Mouse (Mus musculus) liver, adult 2 months (tissue): ENCODE measurements around the gene Pdik1l. TPM values are rescaled to one million over a fixed set of nuclear protein-coding genes. Genes with fewer than 3 reads are reported as not detected.

ENCODE experiments used
- DNase-seq: peaks from one replicate; pipeline ENCODE4 v3.0.0-alpha.2; 2011; ENCODE audit warnings: low read depth, low spot score; ENCODE audit errors: extremely low read depth
- H3K27ac ChIP-seq: fragments of 200-500 bp; replicated peaks from 2 replicates; pipeline ENCODE4 v1.5.1; 2012; ENCODE audit warnings: low read depth, mild to moderate bottlenecking, control low read depth, inconsistent platforms, low read length; ENCODE audit not compliant: insufficient read depth
- H3K27me3 ChIP-seq: fragments of 200-500 bp; 2 replicates; pipeline ENCODE4 v1.6.1; 2012; ENCODE audit warnings: mild to moderate bottlenecking, moderate library complexity, low read length, inconsistent platforms; ENCODE audit not compliant: control insufficient read depth, insufficient read depth
- H3K36me3 ChIP-seq: fragments of 200-500 bp; 2 replicates; pipeline ENCODE4 v1.6.1; 2012; ENCODE audit warnings: low read length, inconsistent platforms; ENCODE audit not compliant: control insufficient read depth, insufficient read depth
- H3K4me1 ChIP-seq: fragments of 200-500 bp; 2 replicates; pipeline ENCODE4 v1.6.1; 2011; ENCODE audit warnings: low read length; ENCODE audit not compliant: control insufficient read depth, insufficient read depth
- H3K4me3 ChIP-seq: fragments of 200-500 bp; 2 replicates; pipeline ENCODE4 v1.5.1; 2011; ENCODE audit warnings: low read depth, mild to moderate bottlenecking, control low read depth, low read length, moderate library complexity; ENCODE audit not compliant: insufficient read depth
- H3K79me2 ChIP-seq: fragments of 200-500 bp; 2 replicates; pipeline ENCODE4 v1.6.1; 2012; ENCODE audit warnings: inconsistent platforms, mild to moderate bottlenecking, low read length, moderate library complexity; ENCODE audit not compliant: control insufficient read depth, insufficient read depth
- H3K9ac ChIP-seq: fragments of 200-500 bp; 2 replicates; pipeline ENCODE4 v1.6.1; 2012; ENCODE audit warnings: low read depth, mild to moderate bottlenecking, control low read depth, inconsistent platforms, low read length
- CTCF ChIP-seq: fragments of 200-500 bp; IDR thresholded peaks from 2 replicates; pipeline ENCODE4 v1.5.1; 2011; ENCODE audit warnings: low read depth, low read length, control low read depth
- POLR2A ChIP-seq: fragments of 200-500 bp; IDR thresholded peaks from 2 replicates; pipeline ENCODE4 v1.6.1; 2011; ENCODE audit warnings: low read length, control low read depth; ENCODE audit not compliant: insufficient read depth; ENCODE audit errors: extremely low read depth
- WGBS: fragments of 180-500 bp; shearing (Covaris S2); methylation state at CpG from one replicate; pipeline ENCODE4 v1.1.7; 2018; 5-methylcytosine and 5-hydroxymethylcytosine counted together
- polyA plus RNA-seq: library from polyadenylated mRNA; depleted of rRNA; stranded (reverse); fragments of >200 nt; gene quantifications from 2 replicates; pipeline ENCODE4 v1.2.3, GENCODE M21; 2012; rRNA removed
- total RNA-seq: library from RNA; depleted of rRNA; stranded (reverse); fragments of >200 nt; gene quantifications from 2 replicates; pipeline ENCODE4 v1.2.3, GENCODE M21; 2014; rRNA removed

Pdik1l gene
- total and polyA plus RNA-seq, 2 experiments: 2.7 to 7.8 TPM

GRCm38 (mm10) chr4:134234876-134235275 is 52.8 kb downstream of the Pdik1l start:
- no peak overlapping the region for H3K4me3 ChIP-seq
- no peaks in the 10 kb centered on the region for H3K27me3 ChIP-seq
- peaks cover 4% of the 10 kb centered on the region for H3K4me1 ChIP-seq
- DNase-seq: no peak
- no peak for TF ChIP-seq CTCF
- TF ChIP-seq POLR2A: no peak
- no peaks in the 10 kb centered on the region for H3K36me3 ChIP-seq
- whole genome bisulfite sequencing: 84% methylated on average over 5 of the region's 5 CpGs
- no peaks in the 10 kb centered on the region for H3K79me2 ChIP-seq
- H3K9ac ChIP-seq: no peak overlapping the region
- no peak overlapping the region for H3K27ac ChIP-seq

DNA sequence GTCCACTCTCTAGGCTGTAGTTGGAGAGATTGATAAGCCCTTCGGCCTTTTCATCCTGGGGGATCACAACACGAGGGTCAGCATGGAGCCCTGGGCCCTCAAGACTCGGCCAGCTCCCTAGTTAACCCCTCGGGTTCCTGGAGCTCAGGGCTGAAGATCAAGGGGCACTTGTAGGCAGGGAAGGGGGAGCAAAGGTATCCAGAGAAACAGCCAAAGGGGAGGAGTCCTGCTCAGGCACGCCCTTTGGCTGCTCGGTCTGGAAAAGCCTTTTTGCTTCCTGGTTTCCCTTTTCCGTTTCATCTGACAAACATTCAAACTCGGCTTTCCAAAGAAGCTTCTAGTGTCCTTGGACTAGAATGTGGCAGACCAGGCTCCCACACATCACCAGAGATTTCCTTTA is 57.3 kb downstream of the Pdik1l start:
- TF ChIP-seq CTCF (no peak), POLR2A (no peak)
- no peak for DNase-seq
- no peaks in the 10 kb centered on the region for H3K27me3 ChIP-seq
- H3K4me3 ChIP-seq: no peak overlapping the region
- no peaks in the 10 kb centered on the region for H3K79me2 ChIP-seq
- no peaks in the 10 kb centered on the region for H3K36me3 ChIP-seq
- H3K9ac ChIP-seq: no peak overlapping the region
- WGBS: 37% methylated on average over 8 of the region's 8 CpGs
- no peak overlapping the region for H3K27ac ChIP-seq
- no peaks in the 10 kb centered on the region for H3K4me1 ChIP-seq

DNA sequence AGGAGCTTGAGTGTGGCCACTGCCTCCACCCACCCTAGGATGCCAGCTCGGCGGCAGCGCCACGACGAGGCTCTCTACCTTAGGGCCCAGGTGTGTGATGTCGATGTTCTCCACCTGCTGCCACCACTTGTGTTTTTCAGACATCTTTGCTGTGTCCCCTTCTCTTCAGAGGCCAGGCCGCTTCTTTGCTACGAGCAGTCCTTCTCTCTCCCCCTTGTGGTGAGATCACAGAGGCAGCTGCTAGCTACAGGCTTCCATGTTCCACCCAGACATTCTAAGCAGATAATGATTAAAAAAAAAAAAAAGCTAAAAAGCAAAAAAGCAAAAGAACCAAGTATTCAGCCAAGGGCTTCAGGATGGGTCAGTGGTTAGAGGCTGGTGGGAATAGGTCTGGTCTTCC is 60.5 kb downstream of the Pdik1l start, which contains the start of gene Catsper4:
Gene Catsper4 (minus strand): TSS at position 190 of the 400 bp plus-strand sequence.
- TF ChIP-seq CTCF: no peak
- TF ChIP-seq POLR2A: no peak
- 89% methylated on average over 8 of the region's 8 CpGs for WGBS
- H3K27me3 ChIP-seq: no peaks in the 10 kb centered on the region

More for the DNA sequence above, 60.5 kb downstream of the Pdik1l start, which contains the start of gene Catsper4:
- Histone ChIP-seq H3K9ac (no peak within 1 kb of the TSS), H3K4me3 (no peak within 1 kb of the TSS), H3K36me3 (no peaks in the 10 kb centered on the region), H3K79me2 (no peaks in the 10 kb centered on the region), H3K4me1 (no peaks in the 10 kb centered on the region), H3K27ac (no peak within 1 kb of the TSS)
- DNase-seq: no peak

Other genes with a start within 250 kb of the Pdik1l start
- not detected in 2 replicates for gene Zfp683, start 234.1 kb downstream of the Pdik1l start, total RNA-seq
- 0.55 and 1.0 TPM in 2 replicates for gene Zfp683, start 234.1 kb downstream of the Pdik1l start, polyA plus RNA-seq
- gene Crybg2, start 227.1 kb downstream of the Pdik1l start, total RNA-seq: 0.94 and 1.4 TPM in 2 replicates
- gene Crybg2, start 227.1 kb downstream of the Pdik1l start, polyA plus RNA-seq: 0.42 and 1.6 TPM in 2 replicates
- 20.0 and 26.8 TPM in 2 replicates for gene Cd52, start 192.8 kb downstream of the Pdik1l start, total RNA-seq
- 7.6 and 10.4 TPM in 2 replicates for gene Cd52, start 192.8 kb downstream of the Pdik1l start, polyA plus RNA-seq
- gene Ubxn11, start 185.3 kb downstream of the Pdik1l start, total RNA-seq: 0.09 and 0.34 TPM in 2 replicates
- 0.66 and 1.2 TPM in 2 replicates for gene Ubxn11, start 185.3 kb downstream of the Pdik1l start, polyA plus RNA-seq
- 6.0 and 10.3 TPM in 2 replicates for gene Sh3bgrl3, start 159.1 kb downstream of the Pdik1l start, total RNA-seq
- 36.6 and 45.0 TPM in 2 replicates for gene Sh3bgrl3, start 159.1 kb downstream of the Pdik1l start, polyA plus RNA-seq
- gene Cep85, start 100.8 kb downstream of the Pdik1l start, total RNA-seq: 99.8 and 108 TPM in 2 replicates
- gene Cep85, start 100.8 kb downstream of the Pdik1l start, polyA plus RNA-seq: 50.5 and 61.5 TPM in 2 replicates
- gene Gm7534, start 84.9 kb downstream of the Pdik1l start, total RNA-seq: not detected in 2 replicates
- gene Gm7534, start 84.9 kb downstream of the Pdik1l start, polyA plus RNA-seq: not detected in 2 replicates
- gene Catsper4, start 60.5 kb downstream of the Pdik1l start, total RNA-seq: not detected in 2 replicates
- gene Catsper4, start 60.5 kb downstream of the Pdik1l start, polyA plus RNA-seq: not detected in 2 replicates
- gene Cnksr1, start 49.5 kb downstream of the Pdik1l start, total RNA-seq: 0.07 and 0.09 TPM in 2 replicates
- gene Cnksr1, start 49.5 kb downstream of the Pdik1l start, polyA plus RNA-seq: 0.17 and 0.21 TPM in 2 replicates
- not detected in 2 replicates for gene E130218I03Rik, start 44.2 kb downstream of the Pdik1l start, total RNA-seq
- gene E130218I03Rik, start 44.2 kb downstream of the Pdik1l start, polyA plus RNA-seq: not detected in 2 replicates
- gene Zfp593, start 42.3 kb downstream of the Pdik1l start, total RNA-seq: 2.9 and 3.2 TPM in 2 replicates
- 4.6 and 6.8 TPM in 2 replicates for gene Zfp593, start 42.3 kb downstream of the Pdik1l start, polyA plus RNA-seq
- not detected in 2 replicates for gene Gm30191, start 41.0 kb downstream of the Pdik1l start, total RNA-seq
- gene Gm30191, start 41.0 kb downstream of the Pdik1l start, polyA plus RNA-seq: not detected in 2 replicates
- 0.13 and 0.28 TPM in 2 replicates for gene Grrp1, start 33.8 kb downstream of the Pdik1l start, total RNA-seq
- 0.27 and 0.29 TPM in 2 replicates for gene Grrp1, start 33.8 kb downstream of the Pdik1l start, polyA plus RNA-seq
- gene Trim63, start 27.2 kb upstream of the Pdik1l start, total RNA-seq: 0.09 TPM in 1 of 2 replicates, not detected in the other
- not detected in 2 replicates for gene Trim63, start 27.2 kb upstream of the Pdik1l start, polyA plus RNA-seq
- gene Slc30a2, start 55.3 kb upstream of the Pdik1l start, total RNA-seq: under 0.01 and 0.07 TPM in 2 replicates
- not detected in 2 replicates for gene Slc30a2, start 55.3 kb upstream of the Pdik1l start, polyA plus RNA-seq
- 0.47 and 1.6 TPM in 2 replicates for gene Extl1, start 96.0 kb upstream of the Pdik1l start, total RNA-seq
- 5.6 and 6.6 TPM in 2 replicates for gene Extl1, start 96.0 kb upstream of the Pdik1l start, polyA plus RNA-seq
- 74.7 and 78.2 TPM in 2 replicates for gene Pafah2, start 108.4 kb upstream of the Pdik1l start, total RNA-seq
- 79.3 and 116 TPM in 2 replicates for gene Pafah2, start 108.4 kb upstream of the Pdik1l start, polyA plus RNA-seq
- gene Stmn1, start 180.4 kb upstream of the Pdik1l start, total RNA-seq: 4.4 and 12.8 TPM in 2 replicates
- 0.49 and 2.8 TPM in 2 replicates for gene Stmn1, start 180.4 kb upstream of the Pdik1l start, polyA plus RNA-seq
- gene Paqr7, start 208.8 kb upstream of the Pdik1l start, total RNA-seq: 18.7 and 20.3 TPM in 2 replicates
- gene Paqr7, start 208.8 kb upstream of the Pdik1l start, polyA plus RNA-seq: 46.1 and 58.5 TPM in 2 replicates
- 0.09 and 0.34 TPM in 2 replicates for gene Aunip, start 223.1 kb upstream of the Pdik1l start, total RNA-seq
- not detected in 2 replicates for gene Aunip, start 223.1 kb upstream of the Pdik1l start, polyA plus RNA-seq
- gene Mtfr1l, start 247.5 kb upstream of the Pdik1l start, total RNA-seq: 50.9 and 55.1 TPM in 2 replicates
- gene Mtfr1l, start 247.5 kb upstream of the Pdik1l start, polyA plus RNA-seq: 80.1 and 96.7 TPM in 2 replicates